Mouse (Mus musculus): ENCODE measurements around the gene Uhmk1. TPM values are rescaled to one million over a fixed set of nuclear protein-coding genes. Genes with fewer than 3 reads are reported as not detected.

Gene Uhmk1
- total RNA-seq, 2 experiments from 2014 or later = 11.1 to 12.3 TPM

GRCm38 (mm10) chr1:170174814-170175332 is 40.3 kb downstream of the Uhmk1 start, which contains the start of gene Uap1:
Gene Uap1, minus strand, starts transcription at chr1:170174957.
- DNase-seq = peak; percentile 99

GRCm38 (mm10) chr1:170173991-170174813 is 41.0 kb downstream of the Uhmk1 start:
- DNase-seq = peak; percentile 10

- no peak for DNase-seq
Observed at GRCm38 (mm10) chr1:170167781-170168180, 47.4 kb downstream of the Uhmk1 start.

- DNase-seq = no peak
Observed at GRCm38 (mm10) chr1:170164913-170165312, 50.3 kb downstream of the Uhmk1 start.

GRCm38 (mm10) chr1:170164053-170164614 is 51.1 kb downstream of the Uhmk1 start:
- DNase-seq = no peak

GRCm38 (mm10) chr1:170163398-170163943 is 51.7 kb downstream of the Uhmk1 start:
- no peak for DNase-seq

GRCm38 (mm10) chr1:170161852-170162251 is 53.3 kb downstream of the Uhmk1 start:
- peak; percentile 16 for DNase-seq

GRCm38 (mm10) chr1:170160397-170160938 is 54.7 kb downstream of the Uhmk1 start:
- peak; percentile 35 for DNase-seq

- no peak for DNase-seq
Observed at GRCm38 (mm10) chr1:170159707-170160106, 55.5 kb downstream of the Uhmk1 start.

GRCm38 (mm10) chr1:170155761-170156160 is 59.4 kb downstream of the Uhmk1 start:
- DNase-seq = no peak

- no peak for DNase-seq
Observed at GRCm38 (mm10) chr1:170155298-170155697, 59.9 kb downstream of the Uhmk1 start.

GRCm38 (mm10) chr1:170153986-170154385 is 61.2 kb downstream of the Uhmk1 start:
- no peak for DNase-seq

- DNase-seq = no peak
Observed at GRCm38 (mm10) chr1:170152552-170152951, 62.6 kb downstream of the Uhmk1 start.

GRCm38 (mm10) chr1:170150870-170151269 is 64.3 kb downstream of the Uhmk1 start:
- no peak for DNase-seq

GRCm38 (mm10) chr1:170149756-170150155 is 65.4 kb downstream of the Uhmk1 start:
- DNase-seq = no peak

GRCm38 (mm10) chr1:170148536-170148935 is 66.7 kb downstream of the Uhmk1 start:
- DNase-seq = no peak

GRCm38 (mm10) chr1:170147651-170148448 is 67.3 kb downstream of the Uhmk1 start:
- no peak for DNase-seq

GRCm38 (mm10) chr1:170145606-170146005 is 69.6 kb downstream of the Uhmk1 start:
- no peak for DNase-seq
